Mouse (Mus musculus): ENCODE measurements around the gene Gm11060. TPM values are rescaled to one million over a fixed set of nuclear protein-coding genes. Genes with fewer than 3 reads are reported as not detected.
A peak's percentile ranks its signal among the peaks of the same experiment; 100 is the strongest.

Gm11060 gene
- polyA plus RNA-seq (2016; fragmentation: Nextera tagmentation; extraction: Ambion mirVana) = not detected in 2 replicates

GRCm38 (mm10) chr2:105091718-105092117 lies at the start of gene Gm11060:
Gene Gm11060, plus strand, starts transcription at chr2:105092018.
- no peak within 1 kb of the TSS for H3K4me2 ChIP-seq

GRCm38 (mm10) chr2:105043152-105043551 lies 48.7 kb upstream of the Gm11060 start:
- Histone ChIP-seq H3K9ac (no peak overlapping the region), H3K27ac (ENCODE audit: poor library complexity, severe bottlenecking) (no peak overlapping the region), H3K4me1 (replicated peaks) (no peaks in the 10 kb centered on the region), H3K9me3 (replicated peaks) (no peaks in the 10 kb centered on the region), H3K36me3 (no peaks in the 10 kb centered on the region), H3K4me3 (no peak overlapping the region), H3K27me3 (replicated peaks) (no peaks in the 10 kb centered on the region), H3K4me2 (no peak overlapping the region)
- no peak for ATAC-seq (ENCODE audit: insufficient number of reproducible peaks, low FRiP score)
- 74% methylated on average over 4 of the region's 4 CpGs for WGBS

More at GRCm38 (mm10) chr2:105091718-105092117, at the start of gene Gm11060:
- Histone ChIP-seq H3K27me3 (replicated peaks) (no peaks in the 10 kb centered on the region), H3K9me3 (replicated peaks) (no peaks in the 10 kb centered on the region), H3K36me3 (no peaks in the 10 kb centered on the region), H3K27ac (ENCODE audit: poor library complexity, severe bottlenecking) (no peak within 1 kb of the TSS), H3K4me1 (replicated peaks) (peaks cover 26% of the 10 kb centered on the region), H3K4me3 (no peak within 1 kb of the TSS), H3K9ac (no peak within 1 kb of the TSS)
- no peak for ATAC-seq (ENCODE audit: insufficient number of reproducible peaks, low FRiP score)
- 82% methylated on average over 2 of the region's 2 CpGs for WGBS

GRCm38 (mm10) chr2:105048301-105048700 lies 43.5 kb upstream of the Gm11060 start:
- Histone ChIP-seq H3K4me3 (no peak overlapping the region), H3K9me3 (replicated peaks) (no peaks in the 10 kb centered on the region), H3K9ac (no peak overlapping the region), H3K27me3 (replicated peaks) (peaks cover 6% of the 10 kb centered on the region; the same call in 1 of the 2 replicates), H3K36me3 (no peaks in the 10 kb centered on the region), H3K4me1 (replicated peaks) (peaks cover 1% of the 10 kb centered on the region; the same call in 1 of the 2 replicates), H3K4me2 (no peak overlapping the region), H3K27ac (ENCODE audit: poor library complexity, severe bottlenecking) (no peak overlapping the region)
- ATAC-seq (ENCODE audit: insufficient number of reproducible peaks, low FRiP score) = no peak
- 56% methylated on average over 1 of the region's 1 CpGs for WGBS

GRCm38 (mm10) chr2:105055529-105055928 lies 36.3 kb upstream of the Gm11060 start:
- Histone ChIP-seq H3K9ac (no peak overlapping the region), H3K9me3 (replicated peaks) (no peaks in the 10 kb centered on the region), H3K4me1 (replicated peaks) (peaks cover 11% of the 10 kb centered on the region), H3K4me2 (no peak overlapping the region), H3K4me3 (no peak overlapping the region), H3K27ac (ENCODE audit: poor library complexity, severe bottlenecking) (no peak overlapping the region), H3K36me3 (no peaks in the 10 kb centered on the region), H3K27me3 (replicated peaks) (no peaks in the 10 kb centered on the region)
- no peak for ATAC-seq (ENCODE audit: insufficient number of reproducible peaks, low FRiP score)
- whole genome bisulfite sequencing = 62% methylated on average over 1 of the region's 1 CpGs

GRCm38 (mm10) chr2:105058577-105059116 lies 33.2 kb upstream of the Gm11060 start:
- Histone ChIP-seq H3K27ac (ENCODE audit: poor library complexity, severe bottlenecking) (no peak overlapping the region), H3K27me3 (replicated peaks) (no peaks in the 10 kb centered on the region), H3K9ac (no peak overlapping the region), H3K36me3 (no peaks in the 10 kb centered on the region), H3K4me3 (no peak overlapping the region), H3K4me1 (replicated peaks) (peaks cover 7% of the 10 kb centered on the region), H3K9me3 (replicated peaks) (no peaks in the 10 kb centered on the region), H3K4me2 (no peak overlapping the region)
- whole genome bisulfite sequencing = 61% methylated on average over 7 of the region's 7 CpGs
- ATAC-seq (ENCODE audit: insufficient number of reproducible peaks, low FRiP score) = no peak

GRCm38 (mm10) chr2:105062741-105063372 lies 29.0 kb upstream of the Gm11060 start:
- Histone ChIP-seq H3K9ac (no peak overlapping the region), H3K4me3 (no peak overlapping the region), H3K27ac (ENCODE audit: poor library complexity, severe bottlenecking) (no peak overlapping the region), H3K4me1 (replicated peaks) (no peaks in the 10 kb centered on the region), H3K27me3 (replicated peaks) (no peaks in the 10 kb centered on the region), H3K4me2 (no peak overlapping the region), H3K9me3 (replicated peaks) (no peaks in the 10 kb centered on the region), H3K36me3 (no peaks in the 10 kb centered on the region)
- WGBS = 52% methylated on average over 7 of the region's 7 CpGs
- ATAC-seq (ENCODE audit: insufficient number of reproducible peaks, low FRiP score) = no peak

- H3K9ac ChIP-seq = no peak overlapping the region
- ATAC-seq (ENCODE audit: insufficient number of reproducible peaks, low FRiP score) = no peak
- no peak overlapping the region for H3K4me2 ChIP-seq
- H3K27me3 ChIP-seq (replicated peaks) = no peaks in the 10 kb centered on the region
- 55% methylated on average over 4 of the region's 4 CpGs for WGBS
- H3K4me3 ChIP-seq = no peak overlapping the region
- no peaks in the 10 kb centered on the region for H3K36me3 ChIP-seq
- H3K9me3 ChIP-seq (replicated peaks) = no peaks in the 10 kb centered on the region
- peaks cover 8% of the 10 kb centered on the region for H3K4me1 ChIP-seq (replicated peaks)
- no peak overlapping the region for H3K27ac ChIP-seq (ENCODE audit: poor library complexity, severe bottlenecking)
These were observed 19.3 kb upstream of the Gm11060 start for GRCm38 (mm10) chr2:105072496-105072895.

- no peaks in the 10 kb centered on the region for H3K36me3 ChIP-seq
- no peaks in the 10 kb centered on the region for H3K27me3 ChIP-seq (replicated peaks)
- ATAC-seq (ENCODE audit: insufficient number of reproducible peaks, low FRiP score) = no peak
- H3K27ac ChIP-seq (ENCODE audit: poor library complexity, severe bottlenecking) = no peak overlapping the region
- H3K4me3 ChIP-seq = no peak overlapping the region
- no peaks in the 10 kb centered on the region for H3K9me3 ChIP-seq (replicated peaks)
- 24% methylated on average over 4 of the region's 4 CpGs for WGBS
- H3K9ac ChIP-seq = no peak overlapping the region
- H3K4me2 ChIP-seq = no peak overlapping the region
- peaks cover 10% of the 10 kb centered on the region for H3K4me1 ChIP-seq (replicated peaks)
These were observed 17.6 kb upstream of the Gm11060 start for GRCm38 (mm10) chr2:105074196-105074595.

GRCm38 (mm10) chr2:105075809-105076208 lies 16.0 kb upstream of the Gm11060 start:
- H3K36me3 ChIP-seq = no peaks in the 10 kb centered on the region
- peaks cover 10% of the 10 kb centered on the region for H3K4me1 ChIP-seq (replicated peaks)
- no peak overlapping the region for H3K4me2 ChIP-seq
- no peaks in the 10 kb centered on the region for H3K9me3 ChIP-seq (replicated peaks)
- H3K27ac ChIP-seq (ENCODE audit: poor library complexity, severe bottlenecking) = no peak overlapping the region
- ATAC-seq (ENCODE audit: insufficient number of reproducible peaks, low FRiP score) = no peak
- WGBS = 76% methylated on average over 5 of the region's 5 CpGs
- no peak overlapping the region for H3K9ac ChIP-seq
- H3K4me3 ChIP-seq = no peak overlapping the region
- H3K27me3 ChIP-seq (replicated peaks) = no peaks in the 10 kb centered on the region

- Histone ChIP-seq H3K9me3 (replicated peaks) (no peaks in the 10 kb centered on the region), H3K27me3 (replicated peaks) (no peaks in the 10 kb centered on the region), H3K27ac (ENCODE audit: poor library complexity, severe bottlenecking) (no peak overlapping the region), H3K9ac (no peak overlapping the region), H3K4me3 (no peak overlapping the region), H3K36me3 (no peaks in the 10 kb centered on the region), H3K4me1 (replicated peaks) (peaks cover 10% of the 10 kb centered on the region), H3K4me2 (no peak overlapping the region)
- ATAC-seq (ENCODE audit: insufficient number of reproducible peaks, low FRiP score) = no peak
- WGBS = 82% methylated on average over 7 of the region's 7 CpGs
These were observed 14.7 kb upstream of the Gm11060 start for GRCm38 (mm10) chr2:105077151-105077550.

- H3K4me2 ChIP-seq = 0 out of 2 replicates have a peak overlapping the region, but pooled peaks have one; percentile 13
- H3K27ac ChIP-seq (ENCODE audit: poor library complexity, severe bottlenecking) = no peak overlapping the region
- H3K27me3 ChIP-seq (replicated peaks) = no peaks in the 10 kb centered on the region
- no peak for ATAC-seq (ENCODE audit: insufficient number of reproducible peaks, low FRiP score)
- no peaks in the 10 kb centered on the region for H3K9me3 ChIP-seq (replicated peaks)
- H3K9ac ChIP-seq = no peak overlapping the region
- H3K36me3 ChIP-seq = no peaks in the 10 kb centered on the region
- 10% methylated on average over 9 of the region's 9 CpGs for WGBS
- no peak overlapping the region for H3K4me3 ChIP-seq
- peaks cover 9% of the 10 kb centered on the region; the same call in 1 of the 2 replicates for H3K4me1 ChIP-seq (replicated peaks)
These were observed 9.5 kb upstream of the Gm11060 start for GRCm38 (mm10) chr2:105082256-105082790.
